Mouse (Mus musculus) mouse embryonic stem cell (cell line): ENCODE measurements around the gene Pfkfb4.

Experiments
- in situ Hi-C, 2 experiments: fragments of 300-500 bp; cut with MboI; formaldehyde crosslinking; loops; 1 replicate in 1 of 2; 3 replicates in 1 of 2; pipeline ENCODE4 v1.14.3; 2019 to 2020; ENCODE audit warnings: low sequenced_read_pairs in 2 of 2, low pct_unique_long_range_greater_than_20kb in 1 of 2, mixed read lengths in 1 of 2; ENCODE audit not compliant: unreplicated experiment in 1 of 2

Pfkfb4 gene

GRCm38 (mm10) chr9:109027521-109027920 lies 35.9 kb downstream of the Pfkfb4 start:
- in situ Hi-C loops: no loop called here

- in situ Hi-C loops: no loop called here
Observed at GRCm38 (mm10) chr9:109028421-109028820, 36.8 kb downstream of the Pfkfb4 start.

GRCm38 (mm10) chr9:109028919-109029318 lies 37.3 kb downstream of the Pfkfb4 start:
- in situ Hi-C loops: no loop called here

- in situ Hi-C loops: no loop called here
Observed at GRCm38 (mm10) chr9:109030312-109030711, 38.7 kb downstream of the Pfkfb4 start.

GRCm38 (mm10) chr9:109031001-109031400 lies 39.4 kb downstream of the Pfkfb4 start:
- in situ Hi-C loops: no loop called here

GRCm38 (mm10) chr9:109031686-109032085 lies 40.1 kb downstream of the Pfkfb4 start:
- in situ Hi-C loops: no loop called here

- in situ Hi-C loops: no loop called here
Observed at GRCm38 (mm10) chr9:109032435-109032834, 40.9 kb downstream of the Pfkfb4 start.

GRCm38 (mm10) chr9:109038086-109038895 lies 46.7 kb downstream of the Pfkfb4 start, which contains the start of gene Shisa5:
Gene Shisa5 (plus strand): TSS chr9:109038565.
- in situ Hi-C loops: no loop called here

- in situ Hi-C loops: no loop called here
Observed at GRCm38 (mm10) chr9:109038901-109039364, 47.4 kb downstream of the Pfkfb4 start.

- in situ Hi-C loops: no loop called here
Observed at GRCm38 (mm10) chr9:109039681-109040080, 48.1 kb downstream of the Pfkfb4 start.

GRCm38 (mm10) chr9:109040216-109040615 lies 48.6 kb downstream of the Pfkfb4 start:
- in situ Hi-C loops: no loop called here

GRCm38 (mm10) chr9:109040906-109041305 lies 49.3 kb downstream of the Pfkfb4 start:
- in situ Hi-C loops: no loop called here

- in situ Hi-C loops: no loop called here
Observed at GRCm38 (mm10) chr9:109041351-109041750, 49.8 kb downstream of the Pfkfb4 start.

- in situ Hi-C loops: loop anchor here in 1 of 2 experiments (5.0 kb wide), 1 partner anchor 34 kb away; no protein-coding TSS in a partner anchor
Observed at GRCm38 (mm10) chr9:109046306-109046705, 54.7 kb downstream of the Pfkfb4 start.

- in situ Hi-C loops: loop anchor here in 1 of 2 experiments (5.0 kb wide), 1 partner anchor 37 kb away; no protein-coding TSS in a partner anchor
Observed at GRCm38 (mm10) chr9:109049316-109049715, 57.7 kb downstream of the Pfkfb4 start.

GRCm38 (mm10) chr9:109049996-109050673 lies 58.6 kb downstream of the Pfkfb4 start:
- in situ Hi-C loops: loop anchor here (5.0 to 10.0 kb wide), 2 partner anchors 38 to 45 kb away; no protein-coding TSS in a partner anchor

GRCm38 (mm10) chr9:109050674-109050997 lies 59.1 kb downstream of the Pfkfb4 start:
- in situ Hi-C loops: loop anchor here in 1 of 2 experiments (10.0 kb wide), 1 partner anchor 46 kb away; no protein-coding TSS in a partner anchor

- in situ Hi-C loops: loop anchor here in 1 of 2 experiments (10.0 kb wide), 1 partner anchor 46 kb away; no protein-coding TSS in a partner anchor
Observed at GRCm38 (mm10) chr9:109051011-109051501, 59.5 kb downstream of the Pfkfb4 start.
